Mouse (Mus musculus): ENCODE measurements around the gene Ssty1. TPM values are rescaled to one million over a fixed set of nuclear protein-coding genes. Genes with fewer than 3 reads are reported as not detected.
"Not testable (repeated sequence)": the region's sequence is repeated elsewhere in the genome, so short reads cannot be mapped to it uniquely, and the experiment has no call there.

Ssty1 gene
- total RNA-seq (2021): not detected in 2 replicates
- long read RNA-seq, experiment 1: 0 reads
- long read RNA-seq, experiment 2: 0 reads

- not testable (repeated sequence) for DNase-seq
Measured at GRCm38 (mm10) chrY:18088816-18089215, at the start of gene Ssty1. Gene Ssty1, plus strand, starts transcription at chrY:18089116.

- DNase-seq: not testable (repeated sequence)
Measured at GRCm38 (mm10) chrY:18061712-18062111, 27.2 kb upstream of the Ssty1 start, which contains the start of gene Gm21764. Gene Gm21764, minus strand, starts transcription at chrY:18061812.

Other genes starting within 250 kb of the Ssty1 start
- not detected in 2 replicates for gene Gm21904, start 242.8 kb upstream of the Ssty1 start, total RNA-seq (2021)
- gene Gm20772, start 214.4 kb upstream of the Ssty1 start, total RNA-seq (2021): not detected in 2 replicates
- gene Gm20831, start 214.4 kb upstream of the Ssty1 start, total RNA-seq (2021): not detected in 2 replicates
- not detected in 2 replicates for gene Srsy, start 151.8 kb upstream of the Ssty1 start, total RNA-seq (2021)
- not detected in 2 replicates for gene Gm21764, start 27.3 kb upstream of the Ssty1 start, total RNA-seq (2021)

Data from adrenal gland, postnatal 14 days (tissue).